Comparison of ENCODE assay signal across 16 mouse cellular contexts in the genomic region with DNA sequence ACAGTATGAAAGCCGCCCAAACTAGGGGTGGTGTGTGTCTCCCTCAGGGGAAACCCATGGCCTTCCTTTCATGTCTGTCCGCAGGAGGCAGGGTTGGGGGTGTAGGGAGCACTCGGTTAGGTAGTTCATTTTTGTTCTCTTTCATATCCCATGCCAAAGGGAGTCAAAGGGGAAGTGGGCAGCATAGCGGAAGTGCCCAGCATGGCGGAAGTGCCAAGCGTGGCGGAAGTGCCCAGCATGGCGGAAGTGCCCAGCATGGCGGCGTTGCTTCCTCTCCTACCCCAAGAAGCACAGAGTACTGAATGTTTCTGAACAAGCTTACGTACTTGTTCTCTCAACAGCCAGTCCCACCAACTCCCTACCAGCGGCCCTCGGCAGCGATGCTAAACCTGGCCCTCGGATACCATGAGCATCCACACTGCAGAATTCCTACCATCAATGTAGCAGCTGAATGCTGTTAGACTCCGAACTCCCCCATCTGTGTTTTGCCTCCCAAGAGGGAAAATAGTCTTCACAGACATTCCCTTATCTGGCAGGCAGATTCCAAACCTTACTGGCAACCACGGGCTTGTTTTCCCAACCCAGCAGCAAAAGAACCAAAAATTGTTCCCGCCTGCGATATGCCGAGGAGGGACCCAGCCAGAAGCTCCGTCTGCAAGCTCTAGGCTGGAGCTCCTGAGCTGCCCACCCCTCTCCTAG.
DNase-seq lines count a peak whose midpoint lies in the region; ATAC-seq and TF ChIP-seq lines count a peak whose summit lies in the region.
"Had no signal": no experiment of that assay in that cellular context is flagged by ENCODE, and none has a peak within 500 bp of the region (broad histone marks: within the 10 kb centered on the region; RNA-seq: fewer than 3 reads in every experiment).

No protein-coding gene starts in this region.

- H3K4me2 ChIP-seq in midbrain, embryonic 15.5 days = no peak overlapping the region
- H3K4me2 ChIP-seq in forebrain, embryonic 15.5 days (replicated peaks) = no peak overlapping the region
- no peak overlapping the region for H3K4me2 ChIP-seq in kidney, embryonic 16.5 days (replicated peaks; ENCODE audit: low read depth, low read length)
- H3K4me2 ChIP-seq: embryonic facial prominence, embryonic 15.5 days; liver, embryonic 11.5 days had no signal

- no peak for ATAC-seq in midbrain, embryonic 15.5 days (replicated peaks)
- 0 out of 2 replicates have a peak, but pooled peaks have one; percentile 24 for ATAC-seq in forebrain, embryonic 15.5 days (replicated peaks)
- no peak for ATAC-seq in kidney, embryonic 16.5 days (ENCODE audit: low FRiP score, low TSS enrichment)

- intact Hi-C loops in gastrocnemius, adult 2 months (cut with DNase I) = no loop called here
- intact Hi-C loops in gastrocnemius, postnatal 14 days (cut with DNase I; ENCODE audit: low total_unique reads) = no loop called here

- no peak for TF ChIP-seq POLR2A in ES-Bruce4 (IDR thresholded peaks at IDR 0.05; ENCODE audit: insufficient read depth, low read length)

- peaks cover 34% of the 10 kb centered on the region for H3K4me1 ChIP-seq in midbrain, embryonic 10.5 days
- peaks cover 23% of the 10 kb centered on the region for H3K4me1 ChIP-seq in midbrain, embryonic 15.5 days
- H3K4me1 ChIP-seq in ES-Bruce4 (ENCODE audit: control insufficient read depth, insufficient read depth, low read length) = no peaks in the 10 kb centered on the region
- H3K4me1 ChIP-seq in forebrain, embryonic 15.5 days = peaks cover 36% of the 10 kb centered on the region
- no peaks in the 10 kb centered on the region for H3K4me1 ChIP-seq in kidney, embryonic 16.5 days (ENCODE audit: insufficient read depth, low read length)
- H3K4me1 ChIP-seq: embryonic facial prominence, embryonic 15.5 days; megakaryocyte, embryonic 14.5 days had no signal

- peak overlapping the region; percentile 38 for H3K4me3 ChIP-seq in gastrocnemius, adult 2 months
- H3K4me3 ChIP-seq in midbrain, embryonic 10.5 days = no peak overlapping the region
- H3K4me3 ChIP-seq in midbrain, embryonic 15.5 days = no peak overlapping the region
- H3K4me3 ChIP-seq in ES-Bruce4 (ENCODE audit: low read depth, low read length) = peak overlapping the region; percentile 33; the same call in 1 of the 2 replicates
- H3K4me3 ChIP-seq in forebrain, embryonic 15.5 days = no peak overlapping the region
- H3K4me3 ChIP-seq in kidney, embryonic 16.5 days (ENCODE audit: low read length) = no peak overlapping the region
- H3K4me3 ChIP-seq: embryonic facial prominence, embryonic 15.5 days; heart, adult 2 months; megakaryocyte, embryonic 14.5 days had no signal

- no peaks in the 10 kb centered on the region for H3K27me3 ChIP-seq in midbrain, embryonic 10.5 days (ENCODE audit: low read depth, poor library complexity, severe bottlenecking)
- H3K27me3 ChIP-seq in midbrain, embryonic 15.5 days (replicated peaks) = no peaks in the 10 kb centered on the region
- no peaks in the 10 kb centered on the region; the same call in 1 of the 2 replicates for H3K27me3 ChIP-seq in ES-Bruce4 (ENCODE audit: control insufficient read depth, insufficient read depth, low read length, poor library complexity, severe bottlenecking)
- H3K27me3 ChIP-seq in forebrain, embryonic 15.5 days = no peaks in the 10 kb centered on the region
- no peaks in the 10 kb centered on the region for H3K27me3 ChIP-seq in kidney, embryonic 16.5 days (ENCODE audit: insufficient read depth, low read length)
- H3K27me3 ChIP-seq: embryonic facial prominence, embryonic 15.5 days; megakaryocyte, embryonic 14.5 days had no signal

- no peak overlapping the region for H3K9ac ChIP-seq in midbrain, embryonic 15.5 days
- H3K9ac ChIP-seq in ES-Bruce4 (ENCODE audit: low read depth, poor library complexity, severe bottlenecking) = no peak overlapping the region
- no peak overlapping the region for H3K9ac ChIP-seq in forebrain, embryonic 15.5 days (replicated peaks)
- no peak overlapping the region for H3K9ac ChIP-seq in kidney, embryonic 16.5 days (replicated peaks; ENCODE audit: low read length)
- H3K9ac ChIP-seq: embryonic facial prominence, embryonic 15.5 days had no signal

- no peak overlapping the region for H3K27ac ChIP-seq in gastrocnemius, adult 2 months
- peak overlapping the region; percentile 52; the same call in 1 of the 2 replicates for H3K27ac ChIP-seq in midbrain, embryonic 10.5 days (replicated peaks)
- H3K27ac ChIP-seq in midbrain, embryonic 15.5 days = no peak overlapping the region
- no peak overlapping the region for H3K27ac ChIP-seq in ES-Bruce4 (ENCODE audit: insufficient read depth, low read length)
- no peak overlapping the region for H3K27ac ChIP-seq in forebrain, embryonic 15.5 days (replicated peaks)
- H3K27ac ChIP-seq in kidney, embryonic 16.5 days (ENCODE audit: low read length) = no peak overlapping the region
- H3K27ac ChIP-seq: embryonic facial prominence, embryonic 15.5 days; heart, adult 2 months; kidney, postnatal 0 days had no signal

- no peak for DNase-seq in gastrocnemius, adult 2 months
- no peak for DNase-seq in gastrocnemius, postnatal 14 days
- no peak for DNase-seq in midbrain, embryonic 10.5 days (ENCODE audit: low spot score)
- no peak for DNase-seq in adrenal gland, postnatal 4 days (ENCODE audit: low spot score in 2 of 2)
- DNase-seq: cerebellum, adult 8-10 months; heart, adult 2 months; heart, postnatal 14 days; thymus, adult 2 months had no signal

- TF ChIP-seq CTCF in gastrocnemius, adult 2 months (IDR thresholded peaks at IDR 0.05) = no peak
- no peak for TF ChIP-seq CTCF in ES-Bruce4 (IDR thresholded peaks at IDR 0.05; ENCODE audit: low read depth, low read length)

- H3K36me3 ChIP-seq in midbrain, embryonic 10.5 days = peaks cover 50% of the 10 kb centered on the region
- no peaks in the 10 kb centered on the region for H3K36me3 ChIP-seq in midbrain, embryonic 15.5 days (replicated peaks)
- no peaks in the 10 kb centered on the region for H3K36me3 ChIP-seq in ES-Bruce4 (ENCODE audit: control insufficient read depth, insufficient read depth, low read length, poor library complexity, severe bottlenecking)
- H3K36me3 ChIP-seq in forebrain, embryonic 15.5 days = no peaks in the 10 kb centered on the region
- no peaks in the 10 kb centered on the region for H3K36me3 ChIP-seq in kidney, embryonic 16.5 days (ENCODE audit: insufficient read depth, low read length)
- H3K36me3 ChIP-seq: embryonic facial prominence, embryonic 15.5 days had no signal

- H3K9me3 ChIP-seq in midbrain, embryonic 10.5 days (replicated peaks) = no peaks in the 10 kb centered on the region
- no peaks in the 10 kb centered on the region for H3K9me3 ChIP-seq in midbrain, embryonic 15.5 days
- no peaks in the 10 kb centered on the region for H3K9me3 ChIP-seq in ES-Bruce4 (replicated peaks; ENCODE audit: control insufficient read depth, insufficient read depth, low read length, poor library complexity, severe bottlenecking)
- H3K9me3 ChIP-seq in forebrain, embryonic 15.5 days = no peaks in the 10 kb centered on the region
- no peaks in the 10 kb centered on the region for H3K9me3 ChIP-seq in kidney, embryonic 16.5 days (ENCODE audit: low read length)

- WGBS in midbrain, embryonic 10.5 days = 93% methylated on average over 21 of the region's 21 CpGs
- 91% methylated on average over 21 of the region's 21 CpGs for WGBS in midbrain, embryonic 15.5 days
- 83% methylated on average over 21 of the region's 21 CpGs for WGBS in forebrain, embryonic 15.5 days
- 92% methylated on average over 21 of the region's 21 CpGs for WGBS in kidney, embryonic 16.5 days

- TF ChIP-seq EP300 in ES-Bruce4 (IDR thresholded peaks at IDR 0.05; ENCODE audit: insufficient read depth, low read depth, low read length) = no peak

Comparison
In these comparisons a context has a peak if more than half of its experiments do, and no peak if none do; other contexts are left out.
1. H3K4me3 ChIP-seq: peak in gastrocnemius, adult 2 months (single experiment) and ES-Bruce4 (single experiment); none in midbrain, embryonic 10.5 days (single experiment), midbrain, embryonic 15.5 days (single experiment), forebrain, embryonic 15.5 days (single experiment) and kidney, embryonic 16.5 days (single experiment).